Mouse (Mus musculus) stomach, embryonic 16.5 days (tissue): ENCODE data around the gene Hdgfl3. TPM values are rescaled to one million over a fixed set of nuclear protein-coding genes. Genes with fewer than 3 reads are reported as not detected.

ENCODE experiments used
- ATAC-seq: fragments of 200-750 bp; cut with Nextera tagmentation; 2 replicates; pipeline ENCODE4 v1.8.0; 2017; ENCODE audit warnings: moderate number of reproducible peaks, moderate TSS enrichment; ENCODE audit not compliant: insufficient read depth, low FRiP score
- H3K27ac ChIP-seq: fragments of 300-500 bp; sonication (generic); 2 replicates; pipeline ENCODE4 v1.5.1; 2014; ENCODE audit warnings: low read length
- H3K27me3 ChIP-seq: fragments of 300-500 bp; sonication (generic); 2 replicates; pipeline ENCODE4 v1.6.1; 2014; ENCODE audit warnings: low read length, control low read depth, mixed read lengths; ENCODE audit not compliant: control insufficient read depth, insufficient read depth
- H3K36me3 ChIP-seq: fragments of 300-500 bp; sonication (generic); 2 replicates; pipeline ENCODE4 v1.6.1; 2014; ENCODE audit warnings: low read length; ENCODE audit not compliant: control insufficient read depth, insufficient read depth
- H3K4me1 ChIP-seq: fragments of 300-500 bp; sonication (generic); 2 replicates; pipeline ENCODE4 v1.6.1; 2014; ENCODE audit warnings: low read length, control low read depth, mixed read lengths; ENCODE audit not compliant: control insufficient read depth, insufficient read depth
- H3K4me2 ChIP-seq: fragments of 300-500 bp; sonication (generic); 2 replicates; pipeline ENCODE4 v1.6.1; 2014; ENCODE audit warnings: low read depth, low read length, mixed read lengths
- H3K4me3 ChIP-seq: fragments of 300-500 bp; sonication (generic); replicated peaks from 2 replicates; pipeline ENCODE4 v1.5.1; 2014; ENCODE audit warnings: mild to moderate bottlenecking, low read length
- H3K9ac ChIP-seq: fragments of 300-500 bp; sonication (generic); 2 replicates; pipeline ENCODE4 v1.6.1; 2014; ENCODE audit warnings: low read length
- H3K9me3 ChIP-seq: fragments of 300-500 bp; sonication (generic); replicated peaks from 2 replicates; pipeline ENCODE4 v1.6.1; 2016; ENCODE audit warnings: low read length, control low read depth; ENCODE audit not compliant: control insufficient read depth
- WGBS: fragments of 180-500 bp; shearing (Covaris S2); extraction: QIAGEN DNeasy Blood & Tissue Kit; methylation state at CpG from one replicate; pipeline ENCODE4 v1.1.7; 2014; 5-methylcytosine and 5-hydroxymethylcytosine counted together
- polyA plus RNA-seq: library from polyadenylated mRNA; unstranded; fragments of >200 nt; fragmentation: Nextera tagmentation; extraction: Ambion mirVana; gene quantifications from 2 replicates; pipeline ENCODE4 v1.2.1, GENCODE M21; 2015

Gene Hdgfl3
- polyA plus RNA-seq, 1 experiment from 2014 or later = 8.9 TPM

- WGBS = 83% methylated on average over 1 of the region's 1 CpGs
- no peak within 1 kb of the TSS for H3K9ac ChIP-seq
Observed at GRCm38 (mm10) chr7:81855694-81856093, 78.6 kb downstream of the Hdgfl3 start, which contains the start of gene Gm10160. Gm10160 (minus strand) TSS chr7:81855794.

GRCm38 (mm10) chr7:81854568-81855307 is 79.5 kb downstream of the Hdgfl3 start:
- ATAC-seq = peak; percentile 44

More at GRCm38 (mm10) chr7:81855694-81856093, 78.6 kb downstream of the Hdgfl3 start, which contains the start of gene Gm10160:
- no peak for ATAC-seq
- H3K4me1 ChIP-seq = peaks cover 11% of the 10 kb centered on the region; the same call in 1 of the 2 replicates
- no peak within 1 kb of the TSS for H3K4me2 ChIP-seq
- H3K27ac ChIP-seq = no peak within 1 kb of the TSS
- H3K27me3 ChIP-seq = peaks cover 31% of the 10 kb centered on the region
- no peaks in the 10 kb centered on the region for H3K9me3 ChIP-seq
- no peaks in the 10 kb centered on the region for H3K36me3 ChIP-seq
- no peak within 1 kb of the TSS for H3K4me3 ChIP-seq

GRCm38 (mm10) chr7:81851706-81852105 is 82.6 kb downstream of the Hdgfl3 start:
- Histone ChIP-seq H3K4me2 (no peak overlapping the region), H3K27ac (no peak overlapping the region), H3K36me3 (no peaks in the 10 kb centered on the region), H3K4me3 (no peak overlapping the region), H3K27me3 (no peaks in the 10 kb centered on the region), H3K9me3 (no peaks in the 10 kb centered on the region), H3K4me1 (peaks cover 3% of the 10 kb centered on the region; the same call in 1 of the 2 replicates), H3K9ac (no peak overlapping the region)
- 59% methylated on average over 3 of the region's 3 CpGs for WGBS
- ATAC-seq = no peak

More at GRCm38 (mm10) chr7:81854568-81855307, 79.5 kb downstream of the Hdgfl3 start:
- H3K36me3 ChIP-seq = no peaks in the 10 kb centered on the region
- peaks cover 11% of the 10 kb centered on the region; the same call in 1 of the 2 replicates for H3K4me1 ChIP-seq
- H3K27ac ChIP-seq = no peak overlapping the region
- no peak overlapping the region for H3K9ac ChIP-seq
- no peak overlapping the region for H3K4me3 ChIP-seq
- peaks cover 26% of the 10 kb centered on the region for H3K27me3 ChIP-seq
- H3K9me3 ChIP-seq = no peaks in the 10 kb centered on the region
- WGBS = 55% methylated on average over 8 of the region's 8 CpGs
- H3K4me2 ChIP-seq = no peak overlapping the region

- no peak overlapping the region for H3K4me3 ChIP-seq
- no peaks in the 10 kb centered on the region for H3K27me3 ChIP-seq
- H3K9me3 ChIP-seq = no peaks in the 10 kb centered on the region
- no peaks in the 10 kb centered on the region for H3K36me3 ChIP-seq
- ATAC-seq = no peak
- no peak overlapping the region for H3K27ac ChIP-seq
- peaks cover 3% of the 10 kb centered on the region; the same call in 1 of the 2 replicates for H3K4me1 ChIP-seq
- no peak overlapping the region for H3K9ac ChIP-seq
- H3K4me2 ChIP-seq = no peak overlapping the region
- WGBS = 72% methylated on average over 6 of the region's 6 CpGs
Observed at GRCm38 (mm10) chr7:81850171-81850570, 84.1 kb downstream of the Hdgfl3 start.

- no peak overlapping the region for H3K4me3 ChIP-seq
- no peak overlapping the region for H3K27ac ChIP-seq
- H3K4me1 ChIP-seq = peaks cover 3% of the 10 kb centered on the region; the same call in 1 of the 2 replicates
- no peak overlapping the region for H3K9ac ChIP-seq
- H3K9me3 ChIP-seq = no peaks in the 10 kb centered on the region
- no peak overlapping the region for H3K4me2 ChIP-seq
- 84% methylated on average over 7 of the region's 7 CpGs for WGBS
- no peaks in the 10 kb centered on the region for H3K36me3 ChIP-seq
- no peak for ATAC-seq
- H3K27me3 ChIP-seq = no peaks in the 10 kb centered on the region
Observed at GRCm38 (mm10) chr7:81849633-81850032, 84.6 kb downstream of the Hdgfl3 start.

- 79% methylated on average over 5 of the region's 5 CpGs for WGBS
- no peaks in the 10 kb centered on the region for H3K36me3 ChIP-seq
- ATAC-seq = no peak
Observed at GRCm38 (mm10) chr7:81849214-81849613, 85.1 kb downstream of the Hdgfl3 start.

GRCm38 (mm10) chr7:81847777-81848176 is 86.5 kb downstream of the Hdgfl3 start:
- 50% methylated on average over 4 of the region's 4 CpGs for WGBS
- no peaks in the 10 kb centered on the region for H3K9me3 ChIP-seq
- H3K27me3 ChIP-seq = no peaks in the 10 kb centered on the region
- no peaks in the 10 kb centered on the region for H3K36me3 ChIP-seq
- no peak overlapping the region for H3K4me2 ChIP-seq
- no peak for ATAC-seq
- peaks cover 3% of the 10 kb centered on the region; the same call in 1 of the 2 replicates for H3K4me1 ChIP-seq
- no peak overlapping the region for H3K9ac ChIP-seq
- no peak overlapping the region for H3K4me3 ChIP-seq
- H3K27ac ChIP-seq = no peak overlapping the region

More at GRCm38 (mm10) chr7:81849214-81849613, 85.1 kb downstream of the Hdgfl3 start:
- H3K27ac ChIP-seq = no peak overlapping the region
- no peak overlapping the region for H3K4me2 ChIP-seq
- H3K9ac ChIP-seq = no peak overlapping the region
- peaks cover 3% of the 10 kb centered on the region; the same call in 1 of the 2 replicates for H3K4me1 ChIP-seq
- no peaks in the 10 kb centered on the region for H3K9me3 ChIP-seq
- H3K27me3 ChIP-seq = no peaks in the 10 kb centered on the region
- no peak overlapping the region for H3K4me3 ChIP-seq

GRCm38 (mm10) chr7:81847010-81847409 is 87.3 kb downstream of the Hdgfl3 start:
- no peak overlapping the region for H3K9ac ChIP-seq
- H3K4me1 ChIP-seq = peaks cover 3% of the 10 kb centered on the region; the same call in 1 of the 2 replicates
- H3K27ac ChIP-seq = no peak overlapping the region
- H3K4me2 ChIP-seq = no peak overlapping the region
- H3K4me3 ChIP-seq = no peak overlapping the region
- 41% methylated on average over 8 of the region's 8 CpGs for WGBS
- H3K36me3 ChIP-seq = no peaks in the 10 kb centered on the region
- no peaks in the 10 kb centered on the region for H3K27me3 ChIP-seq
- no peak for ATAC-seq
- H3K9me3 ChIP-seq = no peaks in the 10 kb centered on the region

- Histone ChIP-seq H3K4me2 (no peak overlapping the region), H3K9ac (no peak overlapping the region), H3K36me3 (no peaks in the 10 kb centered on the region), H3K4me1 (peaks cover 3% of the 10 kb centered on the region; the same call in 1 of the 2 replicates), H3K27ac (no peak overlapping the region), H3K4me3 (no peak overlapping the region), H3K27me3 (no peaks in the 10 kb centered on the region), H3K9me3 (no peaks in the 10 kb centered on the region)
- 60% methylated on average over 8 of the region's 8 CpGs for WGBS
- no peak for ATAC-seq
Observed at GRCm38 (mm10) chr7:81846008-81846407, 88.3 kb downstream of the Hdgfl3 start.
